Mouse (Mus musculus): Measurements from ENCODE around the gene Kng1.
"Not testable (repeated sequence)": the region's sequence is repeated elsewhere in the genome, so short reads cannot be mapped to it uniquely, and the experiment has no call there.

The Kng1 gene

GRCm38 (mm10) chr16:23094136-23094535 is 36.5 kb downstream of the Kng1 start:
- no peak for DNase-seq

GRCm38 (mm10) chr16:23095581-23095980 is 37.9 kb downstream of the Kng1 start:
- DNase-seq, result not testable (repeated sequence)

- not testable (repeated sequence) for DNase-seq
Measured at GRCm38 (mm10) chr16:23096886-23097285, 39.2 kb downstream of the Kng1 start.

DNA sequence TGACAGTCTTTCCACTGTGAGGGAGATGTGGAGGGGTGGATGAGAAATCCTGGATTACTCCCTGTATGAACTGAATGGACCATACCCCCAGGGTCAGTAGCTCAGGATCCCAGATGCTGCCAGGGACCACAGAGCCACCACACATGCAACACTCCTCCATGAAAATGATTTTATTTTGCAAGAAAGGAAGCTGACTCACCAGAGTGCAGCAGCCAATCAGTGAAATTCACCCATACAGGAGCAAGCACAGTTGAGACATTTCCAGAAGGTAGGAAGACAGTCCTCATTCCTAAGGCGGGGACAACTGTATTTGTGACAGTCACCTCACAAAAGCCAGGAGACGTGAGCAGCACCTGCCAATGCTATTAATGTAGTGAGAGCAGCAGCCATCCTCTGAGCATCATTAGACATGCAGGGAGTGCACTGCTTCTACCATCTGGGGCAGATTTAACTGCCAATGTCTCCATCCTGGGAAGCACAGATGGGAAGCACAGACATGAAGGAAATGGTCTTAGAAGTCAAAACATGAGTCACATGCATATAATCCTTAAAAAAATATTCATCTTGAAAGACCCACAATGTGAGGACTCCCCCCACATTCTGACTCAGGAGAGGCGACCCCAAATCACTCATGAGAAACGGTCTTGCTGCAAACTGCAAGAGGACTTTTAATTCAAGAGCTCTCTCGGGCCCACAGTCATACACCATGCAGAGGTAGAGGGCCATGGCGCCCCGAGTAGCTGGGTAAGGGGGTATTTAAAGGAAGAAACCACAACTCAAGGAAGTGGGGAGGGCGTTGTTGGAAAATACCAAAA is 39.8 kb downstream of the Kng1 start:
- DNase-seq, result not testable (repeated sequence)

DNA sequence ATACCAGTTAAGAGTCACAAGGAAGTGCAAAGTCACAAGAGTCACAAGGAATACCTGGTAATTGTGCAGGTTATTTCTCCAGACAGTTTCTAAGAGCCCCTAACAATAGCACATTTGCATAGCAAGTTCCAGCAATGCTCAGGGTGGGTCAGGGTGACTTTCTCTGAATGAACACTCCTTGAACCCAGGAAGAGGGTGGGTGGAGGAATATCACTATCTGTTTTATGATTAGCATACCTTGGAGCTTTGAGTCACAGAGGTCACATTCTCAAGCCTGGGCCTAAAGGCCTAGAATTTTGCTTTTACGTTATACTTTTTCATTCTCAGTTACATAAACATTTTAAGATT is 40.4 kb downstream of the Kng1 start:
- not testable (repeated sequence) for DNase-seq

DNA sequence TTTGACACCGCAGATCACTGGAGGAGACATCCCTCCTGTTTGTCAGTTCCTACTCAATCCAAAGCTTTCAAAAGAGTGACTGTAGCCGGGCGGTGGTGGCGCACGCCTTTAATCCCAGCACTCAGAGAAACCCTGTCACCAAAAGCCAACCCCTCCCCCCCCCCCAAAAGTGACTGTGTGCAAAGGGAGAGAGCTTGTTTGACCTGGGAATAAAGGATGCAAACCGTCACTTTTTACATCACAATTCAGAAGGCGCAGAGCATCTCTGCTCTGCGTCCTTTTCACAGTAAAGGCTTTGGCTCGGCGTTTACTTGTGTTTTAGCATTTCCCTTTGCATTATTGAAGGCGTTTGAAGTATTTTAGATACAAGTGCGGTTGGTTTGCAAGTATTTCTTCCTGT is 42.0 kb downstream of the Kng1 start:
- DNase-seq, result no peak

GRCm38 (mm10) chr16:23100099-23100575 is 42.5 kb downstream of the Kng1 start:
- DNase-seq, result no peak

DNA sequence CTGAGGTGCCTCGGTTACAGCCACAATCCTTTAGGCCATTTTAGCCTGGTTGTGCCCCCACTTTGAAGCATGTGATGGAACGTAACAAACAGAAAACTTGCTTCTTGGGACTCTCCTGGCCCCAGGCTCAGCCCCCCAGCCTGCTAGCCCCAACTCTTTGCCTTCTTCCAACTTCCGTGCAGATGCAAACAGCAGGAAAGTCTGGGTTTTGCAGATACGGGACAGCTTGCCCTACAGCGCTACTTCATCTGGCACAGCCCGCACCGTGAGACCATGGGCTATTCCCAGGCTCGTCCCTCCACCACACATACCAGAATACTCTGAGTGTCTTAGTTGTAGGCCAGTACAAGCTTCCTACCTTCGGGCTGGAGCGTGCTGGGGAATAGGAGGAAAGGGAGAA is 42.9 kb downstream of the Kng1 start:
- DNase-seq, result no peak

DNA sequence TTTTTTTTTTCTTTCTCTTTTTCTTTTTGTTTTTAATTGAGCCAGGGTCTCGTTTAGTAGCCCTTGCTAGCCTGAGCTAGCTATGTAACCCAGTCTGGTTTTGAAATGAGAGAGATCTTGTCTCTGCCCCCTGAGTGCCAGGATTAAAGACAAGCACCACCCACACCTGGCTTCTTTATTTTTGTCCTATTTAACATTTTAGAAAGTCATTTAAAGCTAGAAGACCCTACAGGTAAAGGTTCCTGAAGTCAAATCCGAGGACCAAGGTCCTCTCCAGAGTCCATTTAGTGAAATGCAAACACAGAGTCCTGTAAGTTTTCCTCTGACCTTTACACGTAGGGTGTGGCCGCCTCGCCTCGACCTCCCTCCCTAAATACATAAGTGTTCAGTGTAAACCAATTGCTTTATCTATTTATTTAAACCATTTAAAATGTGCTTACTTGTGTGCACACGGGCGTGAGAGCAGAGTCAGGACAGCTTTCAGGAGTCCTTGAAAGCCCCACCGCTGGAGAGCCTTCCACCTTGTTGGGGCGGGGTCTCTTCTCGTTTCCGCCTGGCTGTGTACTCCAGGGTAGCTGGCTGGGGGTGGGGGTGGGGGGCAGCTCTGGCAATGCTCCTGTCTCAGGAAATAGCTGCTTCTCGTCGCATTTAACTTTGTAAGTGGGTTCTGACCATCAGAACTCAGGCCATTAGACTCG is 44.8 kb downstream of the Kng1 start:
- DNase-seq, result no peak

DNA sequence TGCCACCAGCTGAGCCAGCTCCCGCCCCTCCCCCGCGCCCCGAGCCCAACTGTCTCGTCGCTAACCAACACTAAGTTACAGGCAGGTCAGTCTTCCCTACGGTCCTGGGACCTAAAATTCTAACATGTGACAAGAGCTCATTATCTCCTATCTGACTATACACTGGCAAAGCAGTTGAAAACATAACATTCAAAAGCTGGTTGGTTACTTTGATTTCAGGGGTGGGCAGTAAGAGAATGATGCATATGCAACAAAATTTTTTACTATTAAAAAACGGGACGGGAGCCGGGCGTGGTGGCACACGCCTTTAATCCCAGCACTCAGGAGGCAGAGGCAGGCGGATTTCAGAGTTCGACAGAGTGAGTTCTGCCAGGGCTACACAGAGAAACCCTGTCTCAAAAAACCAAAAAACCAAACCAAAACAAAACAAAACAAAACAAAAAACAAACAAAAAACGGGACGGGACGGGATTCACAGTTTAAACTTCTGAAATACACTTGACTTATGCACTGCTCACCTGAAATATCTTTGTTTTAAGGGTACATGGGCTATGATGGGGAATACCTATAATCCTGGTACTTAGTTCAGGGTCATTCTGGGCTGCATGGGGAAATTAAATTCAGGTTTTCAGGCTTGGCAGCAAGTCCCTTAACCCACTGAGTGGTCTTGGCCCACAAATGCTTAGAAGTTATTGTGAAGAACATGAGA is 45.5 kb downstream of the Kng1 start:
- no peak for DNase-seq

- no peak for DNase-seq
Measured at GRCm38 (mm10) chr16:23103841-23104240, 46.2 kb downstream of the Kng1 start.

DNA sequence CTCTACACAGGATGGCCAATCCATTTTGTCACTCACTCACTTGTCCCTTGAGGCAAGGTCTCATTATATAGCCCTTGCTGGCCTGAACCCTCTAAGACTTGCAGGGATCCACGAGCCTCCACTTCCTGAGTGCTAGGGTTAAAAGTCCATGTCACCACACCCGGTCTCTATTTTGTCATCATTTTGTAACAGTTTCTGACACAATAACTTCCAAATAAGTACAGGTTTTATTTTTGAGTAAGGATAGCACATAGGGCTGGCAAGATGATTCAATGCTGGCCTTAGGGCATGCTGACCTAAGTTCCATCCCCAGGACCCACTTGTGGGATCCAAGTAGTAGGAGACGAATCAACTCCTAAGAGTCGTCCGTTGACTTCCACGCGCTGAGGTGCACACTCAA is 48.5 kb downstream of the Kng1 start:
- DNase-seq, result no peak

- peak; percentile 91 for DNase-seq
Measured at GRCm38 (mm10) chr16:23107231-23107942, 49.7 kb downstream of the Kng1 start, which contains the start of gene Eif4a2. Gene Eif4a2, plus strand, starts transcription at chr16:23107444.

GRCm38 (mm10) chr16:23107946-23108759 is 50.5 kb downstream of the Kng1 start:
- peak; percentile 81 for DNase-seq

DNA sequence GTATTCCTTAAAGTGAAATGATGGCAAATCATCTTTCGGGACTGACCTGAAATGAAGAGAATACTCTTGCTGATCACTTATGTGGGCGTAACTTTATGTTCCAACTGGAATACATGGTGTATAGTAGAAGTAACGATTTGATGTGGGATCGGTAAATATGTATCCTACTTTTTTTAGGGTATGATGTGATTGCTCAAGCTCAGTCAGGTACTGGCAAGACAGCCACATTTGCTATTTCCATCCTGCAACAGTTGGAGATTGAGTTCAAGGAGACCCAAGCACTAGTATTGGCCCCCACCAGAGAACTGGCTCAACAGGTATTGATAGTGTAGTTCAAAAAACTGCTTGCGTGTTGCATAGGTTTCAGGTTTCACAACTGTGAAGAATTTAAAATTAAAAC is 51.3 kb downstream of the Kng1 start:
- no peak for DNase-seq

DNA sequence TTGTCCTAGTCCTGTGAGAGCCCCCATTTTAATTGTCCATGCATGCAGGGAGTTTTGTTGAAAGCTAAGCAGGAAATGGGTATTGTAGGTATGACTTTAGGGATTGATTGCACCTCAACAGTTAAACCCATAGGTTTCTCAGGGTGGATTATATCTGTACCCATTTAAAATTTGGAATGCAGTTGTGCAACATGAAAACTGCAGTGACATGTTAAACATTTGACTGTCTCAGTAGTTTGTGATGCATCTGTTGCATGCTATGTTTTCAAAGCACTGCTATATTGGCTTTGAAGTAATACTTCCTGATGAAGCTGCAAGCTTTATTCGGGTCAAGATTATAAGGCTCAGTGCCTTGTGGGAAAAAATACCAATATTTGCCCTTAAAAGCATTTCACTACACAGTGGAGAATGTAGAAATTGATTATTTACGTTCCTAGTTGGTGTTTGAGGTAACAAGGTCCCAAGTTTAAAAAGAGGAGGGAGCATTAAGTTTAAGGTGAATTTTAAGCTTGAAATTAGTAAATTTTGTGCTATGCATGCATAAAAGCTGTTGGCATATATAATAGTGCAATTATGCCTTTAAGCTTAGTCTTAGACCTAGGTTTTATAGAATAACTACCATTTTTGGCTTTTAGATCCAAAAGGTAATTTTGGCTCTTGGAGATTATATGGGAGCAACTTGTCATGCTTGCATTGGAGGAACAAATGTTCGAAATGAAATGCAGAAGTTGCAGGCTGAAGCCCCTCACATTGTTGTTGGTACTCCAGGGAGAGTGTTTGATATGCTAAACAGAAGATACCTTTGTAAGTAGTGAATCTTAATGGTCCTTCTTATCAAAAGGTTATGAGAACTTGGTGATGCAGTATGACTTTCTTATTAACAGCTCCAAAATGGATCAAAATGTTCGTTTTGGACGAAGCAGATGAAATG is 52.0 kb downstream of the Kng1 start:
- DNase-seq, result no peak

DNA sequence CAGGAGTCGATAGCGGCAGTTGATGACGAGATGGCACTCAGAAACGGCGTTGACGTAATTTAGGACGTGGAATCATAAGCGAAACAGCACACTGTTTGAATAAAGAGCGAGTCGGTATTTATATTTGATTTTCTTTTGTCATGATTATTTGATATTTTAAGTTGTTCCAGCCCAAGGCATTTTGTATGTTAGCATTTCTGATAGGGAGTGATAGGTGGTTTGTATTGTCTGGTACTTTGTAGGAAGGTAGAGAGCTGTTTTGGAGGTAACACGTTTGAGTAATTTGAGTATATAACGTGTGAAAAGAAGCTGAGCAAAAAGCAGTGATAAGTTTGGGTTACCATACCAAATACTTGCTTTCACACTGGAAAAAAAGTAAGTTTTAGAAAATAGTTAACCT is 54.7 kb downstream of the Kng1 start:
- no peak for DNase-seq

GRCm38 (mm10) chr16:23112861-23113435 is 55.3 kb downstream of the Kng1 start:
- DNase-seq, result no peak

GRCm38 (mm10) chr16:23113903-23114302 is 56.2 kb downstream of the Kng1 start:
- no peak for DNase-seq

Data from right cerebral cortex, postnatal 4 days (tissue).